Mouse (Mus musculus) right cerebral cortex, adult 2 months (tissue): ENCODE results near the gene Olfr516.

ENCODE experiments used
- DNase-seq, 2 experiments: peaks; one replicate each; pipeline ENCODE4 v3.0.0; 2021 to 2022; ENCODE audit warnings: low spot score in 2 of 2

Olfr516 gene

GRCm38 (mm10) chr7:108850429-108850828 is at the start of gene Olfr516:
Olfr516 (minus strand) TSS chr7:108850529.
- no peak for DNase-seq

GRCm38 (mm10) chr7:108894320-108894719 is 44.0 kb upstream of the Olfr516 start, which contains the start of gene Olfr519:
Olfr519 (minus strand) TSS chr7:108894420.
- DNase-seq = no peak

- DNase-seq = no peak
Measured at GRCm38 (mm10) chr7:108884906-108885305, 34.6 kb upstream of the Olfr516 start, which contains the start of gene Olfr518. Olfr518 (minus strand) TSS chr7:108885006.

GRCm38 (mm10) chr7:108872279-108872678 is 21.9 kb upstream of the Olfr516 start, which contains the start of gene Olfr517:
Olfr517 (minus strand) TSS chr7:108872379.
- DNase-seq = no peak

GRCm38 (mm10) chr7:108825897-108826296 is 24.4 kb downstream of the Olfr516 start, which contains the start of gene Olfr514:
Olfr514 (minus strand) TSS chr7:108825997.
- no peak for DNase-seq

GRCm38 (mm10) chr7:108814593-108815215 is 35.6 kb downstream of the Olfr516 start:
- DNase-seq = peak; percentile 6 to 46

GRCm38 (mm10) chr7:108797205-108797933 is 53.0 kb downstream of the Olfr516 start:
- DNase-seq = no peak
